Mouse (Mus musculus) stomach, embryonic 16.5 days (tissue): ENCODE results near the gene Asb4. TPM values are rescaled to one million over a fixed set of nuclear protein-coding genes. Genes with fewer than 3 reads are reported as not detected.

Source experiments
- polyA plus RNA-seq: library from polyadenylated mRNA; unstranded; fragments of >200 nt; fragmentation: Nextera tagmentation; extraction: Ambion mirVana; gene quantifications from 2 replicates; pipeline ENCODE4 v1.2.1, GENCODE M21; 2015

Gene Asb4
- polyA plus RNA-seq, 1 experiment from 2014 or later: 11.6 TPM

Other genes starting within 250 kb of the Asb4 start
- gene Pon1, start 189.4 kb upstream of the Asb4 start, polyA plus RNA-seq: 0.55 and 0.74 TPM in 2 replicates
- gene Pon3, start 127.1 kb upstream of the Asb4 start, polyA plus RNA-seq: 19.0 and 20.1 TPM in 2 replicates
- 77.9 and 86.6 TPM in 2 replicates for gene Pon2, start 84.9 kb upstream of the Asb4 start, polyA plus RNA-seq
- 5.2 and 6.4 TPM in 2 replicates for gene Pdk4, start 112.9 kb downstream of the Asb4 start, polyA plus RNA-seq